Mouse (Mus musculus): ENCODE results near the gene Tbcd.

Gene Tbcd

DNA sequence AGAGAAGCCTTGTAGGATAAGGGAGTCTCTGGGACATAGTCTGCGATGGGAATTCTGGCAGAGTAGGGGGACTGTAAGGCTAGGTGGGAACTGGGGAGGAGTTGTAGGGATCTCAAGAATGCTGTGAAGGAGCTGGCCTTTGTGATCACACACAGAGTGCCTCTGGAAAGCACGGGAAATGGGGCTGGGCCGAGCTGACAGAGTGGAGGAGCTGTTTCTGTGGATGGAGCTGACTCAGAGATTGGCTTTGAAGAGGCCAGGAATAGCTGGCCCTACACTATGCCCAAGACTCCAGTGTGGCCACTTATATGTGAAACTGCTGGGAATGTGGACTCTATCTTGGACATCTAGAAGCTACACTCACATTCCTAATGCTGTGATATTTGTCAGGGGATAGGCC is 84.8 kb downstream of the Tbcd start:
- no peak for DNase-seq (ENCODE audit: low spot score)

DNA sequence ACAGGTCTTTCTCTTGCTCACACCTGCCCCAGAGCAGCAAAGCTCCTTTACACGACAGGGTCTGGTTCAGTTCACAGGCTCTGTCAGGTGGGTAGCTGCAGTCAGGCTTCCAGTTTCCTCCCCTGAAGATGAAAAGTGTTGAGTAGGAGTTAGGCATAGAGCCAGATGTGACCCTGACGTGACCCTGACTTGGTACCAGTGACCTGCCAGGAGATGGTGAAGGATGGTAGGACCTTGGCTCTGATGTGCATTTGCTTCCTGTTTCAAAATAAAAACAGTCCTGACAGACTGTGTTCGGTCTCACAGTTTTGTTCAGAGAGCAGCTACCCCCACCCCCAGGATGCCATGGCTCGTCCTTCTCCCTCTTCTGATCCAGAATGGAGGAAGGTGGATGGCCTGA is 90.7 kb downstream of the Tbcd start:
- DNase-seq (ENCODE audit: low spot score), result no peak

DNA sequence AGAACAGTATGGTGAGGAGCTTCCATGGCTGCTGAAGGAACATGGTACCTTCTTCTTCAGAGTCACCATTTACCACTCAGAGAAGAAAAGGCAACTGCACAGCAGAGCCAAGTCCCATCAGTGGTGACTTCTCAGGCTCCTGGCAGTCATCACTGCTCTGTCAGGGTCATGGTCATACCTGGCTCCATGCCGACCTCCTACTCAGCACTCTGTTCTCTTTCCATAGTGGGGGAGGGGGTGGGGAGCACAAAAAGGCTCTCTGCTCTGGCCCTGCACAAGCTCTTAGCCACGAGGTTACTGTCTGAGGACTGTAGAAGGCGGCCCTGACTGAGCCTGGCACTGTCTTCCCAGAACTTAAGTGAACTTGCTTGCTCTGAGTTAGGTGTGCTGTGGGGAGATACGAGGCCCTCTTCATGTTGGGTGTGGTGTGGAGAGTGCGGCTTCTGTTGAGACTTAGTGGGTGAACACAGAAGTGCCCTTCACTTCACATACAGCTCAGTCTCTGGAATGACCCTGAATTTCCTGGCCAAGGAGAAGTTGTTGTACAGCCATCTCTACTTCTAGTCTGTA is 91.6 kb downstream of the Tbcd start:
- no peak for DNase-seq (ENCODE audit: low spot score)

DNA sequence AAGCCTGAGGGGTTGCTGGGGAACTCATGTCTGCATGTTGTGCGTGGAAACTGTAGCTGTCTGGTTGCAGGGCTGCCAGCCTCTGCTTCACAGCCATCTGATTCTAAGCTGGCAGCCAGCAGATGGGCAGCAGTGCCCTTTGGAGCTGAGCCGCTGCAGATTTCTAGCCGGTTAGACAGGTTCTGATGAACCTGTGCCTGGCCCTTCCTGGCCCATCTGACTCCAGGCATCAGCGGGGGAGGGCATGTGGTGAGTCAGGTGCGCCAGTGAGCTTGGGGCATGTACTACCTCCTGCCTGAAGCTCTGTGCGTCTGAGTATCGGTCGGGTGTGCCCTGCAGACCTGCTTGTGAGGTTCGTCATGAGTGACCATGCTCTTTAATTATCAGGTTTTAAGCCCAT is 92.2 kb downstream of the Tbcd start:
- no peak for DNase-seq (ENCODE audit: low spot score)

DNA sequence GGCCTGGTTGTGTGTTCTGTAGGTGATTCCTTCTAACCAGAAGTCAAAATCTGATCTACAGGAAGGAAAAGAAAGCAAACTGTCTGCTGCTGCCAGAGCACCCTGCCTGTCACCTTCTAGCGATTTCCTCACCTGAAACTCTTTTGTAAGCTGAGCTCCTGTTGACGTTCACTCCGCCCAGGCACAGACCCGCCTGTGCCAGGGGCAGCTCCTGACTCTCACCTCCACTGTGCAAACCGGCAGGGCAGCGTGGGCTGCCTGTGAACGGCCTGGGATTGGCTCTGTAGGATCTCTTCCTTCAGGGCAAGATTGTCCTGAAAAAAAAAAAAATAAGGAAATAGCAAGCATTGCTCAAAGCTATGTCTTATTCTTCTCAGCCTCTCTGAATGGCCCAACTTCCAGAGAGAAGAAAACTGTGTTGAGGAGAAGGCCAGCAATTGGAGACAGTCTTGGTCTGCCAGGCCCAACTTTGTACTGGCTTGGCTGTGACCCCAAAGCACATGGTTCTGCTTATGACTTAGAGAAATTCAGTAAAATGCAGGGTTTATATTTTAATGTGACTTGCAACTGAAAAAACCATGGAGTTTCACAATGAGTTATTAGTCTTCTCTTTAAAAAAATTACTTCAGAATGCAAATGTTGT is 93.1 kb downstream of the Tbcd start:
- no peak for DNase-seq (ENCODE audit: low spot score)

DNA sequence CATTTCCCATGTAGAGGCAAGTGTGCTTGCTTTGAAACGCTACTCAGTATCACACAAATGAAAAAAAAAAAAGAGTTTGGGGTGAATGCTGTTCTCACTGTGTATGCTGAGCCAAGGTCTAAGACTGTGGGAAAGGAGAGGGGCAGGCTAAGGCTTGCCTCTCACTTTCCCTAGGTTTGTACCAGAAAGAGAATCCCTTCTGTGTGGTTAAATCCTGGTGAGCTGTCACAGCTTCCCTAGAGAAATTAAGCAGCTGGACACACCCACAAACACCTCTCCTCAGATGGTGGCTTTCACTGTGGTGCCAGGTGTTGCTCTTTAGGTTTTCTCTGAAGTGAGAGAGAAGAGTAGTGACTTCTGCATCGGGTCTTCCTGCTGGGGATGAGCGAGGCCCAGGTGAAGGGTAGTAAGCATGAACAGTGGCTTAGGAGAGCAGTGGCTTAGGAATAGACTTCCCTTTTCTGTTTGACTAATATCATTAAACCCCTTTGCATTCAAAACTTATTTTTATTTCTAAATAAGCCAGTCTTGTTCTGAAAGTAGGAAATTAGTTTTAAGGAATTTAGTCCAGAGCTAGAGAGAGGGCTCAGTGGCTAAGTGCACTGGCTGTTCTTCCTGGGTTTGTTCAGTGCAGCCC is 93.8 kb downstream of the Tbcd start:
- DNase-seq (ENCODE audit: low spot score), result no peak

DNA sequence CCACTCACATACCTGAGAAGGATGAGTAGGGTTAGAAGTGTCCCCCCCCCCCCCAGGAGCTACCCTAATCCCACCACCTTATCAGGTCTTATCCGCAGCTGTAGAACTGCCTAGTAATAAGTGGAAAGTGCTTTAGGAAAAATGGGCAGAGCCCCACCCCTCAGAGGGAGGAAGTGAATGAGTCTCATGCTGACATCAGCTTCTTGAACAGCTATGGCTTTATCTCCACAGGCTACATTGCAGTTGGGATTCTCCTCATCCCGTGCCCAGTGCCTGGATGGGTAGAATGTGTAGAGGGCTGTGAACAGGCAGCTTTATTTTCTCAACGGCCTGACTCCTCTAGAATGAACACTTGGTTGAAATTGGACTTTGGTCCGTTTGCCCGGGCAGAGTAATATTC is 95.5 kb downstream of the Tbcd start:
- no peak for DNase-seq (ENCODE audit: low spot score)

DNA sequence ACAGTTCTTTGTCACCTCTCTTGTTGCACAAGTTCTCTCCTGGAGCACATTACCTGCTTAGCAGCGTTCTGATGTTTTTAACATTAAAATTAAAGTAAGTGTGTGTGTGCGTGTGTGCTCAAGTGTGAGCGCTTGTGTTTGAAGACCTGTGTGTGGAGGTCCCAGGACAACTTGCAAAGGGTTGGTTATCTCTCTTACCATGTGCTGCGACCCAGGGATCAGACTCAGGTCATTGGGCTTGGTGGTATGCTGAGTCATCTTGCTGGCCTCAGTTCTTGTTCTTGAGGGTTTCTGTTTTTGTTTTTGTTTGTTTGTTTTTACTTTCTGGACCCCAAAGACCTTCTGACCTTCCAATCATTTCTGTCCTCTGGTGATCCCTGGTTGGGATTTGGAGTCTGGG is 96.2 kb downstream of the Tbcd start:
- DNase-seq (ENCODE audit: low spot score), result no peak

DNA sequence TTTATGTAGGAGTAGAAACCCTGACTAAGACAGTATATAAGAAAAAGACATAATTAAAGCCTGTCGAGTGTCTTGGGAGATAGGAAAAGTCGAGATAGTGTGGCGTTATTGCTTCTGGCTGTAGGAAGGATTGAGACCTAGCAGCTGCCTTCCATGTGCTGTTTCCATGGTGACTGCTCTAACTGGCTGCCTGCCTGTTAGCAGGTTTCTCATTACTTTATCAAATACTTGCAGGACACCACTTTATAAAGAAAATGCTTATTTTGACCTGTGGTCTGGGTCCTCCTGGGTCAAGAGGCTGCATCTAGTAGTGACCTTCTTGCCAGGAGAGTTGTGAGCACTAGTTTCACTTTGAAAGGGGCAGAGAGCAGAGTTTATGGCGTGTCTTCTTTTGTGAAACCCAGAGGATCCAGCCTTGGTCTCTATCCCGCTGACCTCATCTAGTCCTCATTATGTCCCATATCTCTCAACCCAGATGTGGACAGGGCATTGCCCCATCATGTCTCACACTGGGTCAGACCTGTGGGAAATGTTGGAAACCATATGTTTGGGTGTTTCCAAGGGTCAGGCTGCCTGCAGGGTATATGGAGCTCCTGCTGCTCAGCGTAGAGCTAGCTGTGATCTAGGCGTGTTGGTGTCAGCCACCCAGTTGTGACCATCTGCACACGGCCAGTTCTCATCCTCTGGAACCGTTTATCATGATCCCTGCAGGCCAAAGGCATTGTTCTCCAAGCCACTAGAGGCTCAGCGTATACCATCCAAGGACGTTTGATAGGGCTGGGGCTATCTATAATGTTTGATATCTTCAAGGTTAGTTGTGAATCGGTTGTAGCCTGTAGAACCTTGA is 97.5 kb downstream of the Tbcd start:
- DNase-seq (ENCODE audit: low spot score), result no peak

DNA sequence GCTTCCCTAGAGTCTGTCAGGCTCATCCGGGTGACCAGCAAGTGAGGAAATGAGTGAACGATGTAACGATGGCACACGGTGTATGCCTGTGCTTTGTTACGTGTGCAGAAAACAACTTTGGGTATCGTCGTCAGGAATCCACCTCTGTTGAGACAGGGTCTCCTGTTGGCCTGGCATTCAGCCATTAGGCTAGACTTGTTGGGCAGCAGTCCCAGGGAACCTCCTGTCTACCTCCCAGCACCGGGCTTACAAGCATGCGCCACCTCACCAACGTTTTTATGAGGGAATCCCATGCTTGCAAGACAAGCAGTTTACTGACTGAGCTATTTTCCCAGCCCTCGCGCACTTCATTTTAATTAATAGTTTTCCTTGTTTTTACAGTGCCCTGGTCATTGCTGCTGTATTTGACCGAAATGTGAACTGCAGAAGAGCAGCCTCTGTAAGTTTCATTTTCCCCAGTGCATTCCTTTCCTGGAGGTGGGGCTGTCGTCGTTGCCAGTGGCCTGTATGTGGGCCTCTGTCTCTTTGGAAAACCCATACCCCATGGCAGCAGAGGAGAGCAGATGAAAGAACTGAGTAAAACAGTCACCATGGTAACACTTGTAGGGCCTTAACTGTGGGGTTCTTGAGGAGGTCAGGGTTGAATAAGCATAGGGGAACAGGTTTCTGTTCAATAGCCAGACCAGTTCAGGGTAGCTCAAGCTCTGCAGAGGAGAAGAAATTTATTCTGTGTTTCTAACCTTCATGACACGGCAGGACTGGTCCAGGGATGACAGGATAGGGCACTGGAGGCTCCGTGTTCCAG is 98.3 kb downstream of the Tbcd start:
- no peak for DNase-seq (ENCODE audit: low spot score)

DNA sequence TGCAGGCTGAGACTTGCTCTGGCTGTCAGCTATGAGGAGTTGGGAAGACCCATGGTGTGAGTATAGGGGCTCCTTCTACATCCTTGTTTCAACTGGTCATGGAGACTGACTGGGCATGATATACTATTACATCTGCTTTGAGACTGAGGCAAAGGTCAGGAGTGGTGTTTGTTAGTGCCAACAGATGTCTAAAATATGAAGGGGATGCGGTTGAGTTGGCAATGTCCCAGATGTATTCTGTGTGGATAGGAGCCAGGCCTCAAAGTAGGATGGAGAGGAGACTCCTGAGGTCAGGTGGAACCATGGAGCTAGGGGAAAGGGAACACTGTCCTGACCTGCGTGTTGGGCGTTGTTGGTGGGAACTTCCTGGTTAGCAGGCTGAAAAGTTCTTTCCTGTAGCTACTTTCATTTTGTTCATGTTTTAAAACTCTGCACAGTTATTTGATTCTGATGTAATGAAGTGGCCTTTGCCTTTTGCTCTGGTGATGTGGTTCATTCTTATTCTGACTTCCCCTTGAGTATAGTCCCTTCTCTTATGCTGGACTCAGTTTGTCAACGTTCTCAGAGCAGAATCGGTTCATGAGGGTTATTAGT is 99.6 kb downstream of the Tbcd start:
- no peak for DNase-seq (ENCODE audit: low spot score)

DNA sequence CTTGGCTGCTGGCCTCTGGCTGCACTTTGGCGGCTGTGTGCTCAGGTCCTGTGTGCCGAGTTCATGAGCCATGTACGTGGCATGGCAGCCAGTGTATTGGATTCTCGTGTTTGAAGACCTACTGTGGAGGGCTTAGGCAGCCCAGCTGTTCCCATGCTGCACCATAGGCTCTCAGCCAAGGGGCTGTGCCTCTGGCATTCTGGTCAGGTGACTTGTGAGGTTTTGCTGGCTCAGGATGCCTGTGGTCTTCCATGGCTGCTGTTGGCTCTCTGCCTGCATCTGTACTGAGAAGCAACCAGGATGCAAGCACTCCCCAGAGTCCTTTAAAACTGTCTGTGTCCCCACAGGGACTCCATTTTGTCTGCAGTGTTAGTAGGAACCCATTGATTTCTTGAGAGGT is 100.4 kb downstream of the Tbcd start:
- DNase-seq (ENCODE audit: low spot score), result no peak

DNA sequence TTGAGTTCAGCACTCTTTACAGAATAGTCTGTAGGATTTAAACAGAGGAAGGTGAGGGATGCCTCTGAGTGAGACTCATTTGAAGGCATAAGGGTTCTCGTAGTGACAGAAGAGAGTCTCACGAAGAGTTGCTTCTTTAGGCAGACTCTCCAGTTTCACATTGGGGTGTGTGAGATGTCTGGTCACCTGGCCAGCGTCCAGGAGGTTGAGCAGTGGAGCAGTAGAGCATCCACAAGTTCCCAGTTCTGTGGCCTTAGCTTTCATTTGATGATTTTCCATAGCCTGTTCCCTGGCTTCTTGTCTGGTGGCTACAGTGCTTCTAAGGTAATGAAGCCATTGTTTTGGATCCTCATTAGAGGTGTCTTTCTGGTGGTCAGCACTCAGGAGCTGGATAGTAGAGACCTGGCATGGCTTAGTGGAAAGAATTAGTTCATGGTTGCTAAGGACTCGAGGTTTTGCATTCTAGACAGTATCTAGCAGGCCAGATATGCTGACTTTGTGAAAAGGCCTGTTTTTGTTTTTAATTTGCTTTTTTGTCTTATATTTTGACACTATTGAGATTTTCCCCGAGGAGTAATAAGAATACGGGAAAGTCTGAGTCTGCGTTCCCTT is 101.2 kb downstream of the Tbcd start:
- DNase-seq (ENCODE audit: low spot score), result no peak

DNA sequence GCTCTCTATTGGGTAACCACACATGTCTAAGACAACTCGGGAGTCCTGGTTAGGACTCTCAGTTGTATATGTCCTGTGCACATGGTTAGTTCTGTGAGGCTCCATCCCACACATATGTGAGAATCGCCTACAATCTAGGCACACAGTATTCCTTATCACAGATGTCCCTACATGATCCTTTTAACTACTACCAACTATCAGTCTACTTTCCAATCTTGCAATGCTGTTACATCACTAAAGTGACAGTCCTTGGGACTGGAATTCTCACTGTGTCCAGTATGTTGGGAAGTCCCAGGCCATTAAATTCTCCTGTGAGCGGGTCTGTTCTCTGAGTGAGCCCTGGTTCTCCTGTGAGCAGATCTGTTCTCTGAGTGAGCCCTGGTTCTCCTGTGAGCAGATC is 101.7 kb downstream of the Tbcd start:
- no peak for DNase-seq (ENCODE audit: low spot score)

DNA sequence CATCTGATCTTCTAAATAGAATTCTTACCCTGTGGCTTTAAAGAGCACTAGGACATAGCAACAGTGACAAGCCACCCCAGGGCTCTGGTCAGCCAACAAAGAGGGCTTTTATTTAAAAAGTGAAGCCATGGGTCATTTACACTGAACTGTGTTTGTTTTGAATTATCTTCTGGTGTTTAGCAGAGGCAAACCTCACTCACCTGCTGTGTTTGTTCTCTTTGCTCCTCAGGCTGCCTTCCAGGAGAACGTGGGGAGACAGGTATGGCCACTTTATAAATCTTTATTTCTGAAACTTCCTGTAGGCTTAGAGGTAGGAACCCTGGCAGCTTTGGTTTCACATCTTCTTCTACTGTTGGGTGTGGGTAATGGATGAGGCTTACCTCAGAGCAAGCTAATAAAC is 105.0 kb downstream of the Tbcd start:
- DNase-seq (ENCODE audit: low spot score), result no peak

DNA sequence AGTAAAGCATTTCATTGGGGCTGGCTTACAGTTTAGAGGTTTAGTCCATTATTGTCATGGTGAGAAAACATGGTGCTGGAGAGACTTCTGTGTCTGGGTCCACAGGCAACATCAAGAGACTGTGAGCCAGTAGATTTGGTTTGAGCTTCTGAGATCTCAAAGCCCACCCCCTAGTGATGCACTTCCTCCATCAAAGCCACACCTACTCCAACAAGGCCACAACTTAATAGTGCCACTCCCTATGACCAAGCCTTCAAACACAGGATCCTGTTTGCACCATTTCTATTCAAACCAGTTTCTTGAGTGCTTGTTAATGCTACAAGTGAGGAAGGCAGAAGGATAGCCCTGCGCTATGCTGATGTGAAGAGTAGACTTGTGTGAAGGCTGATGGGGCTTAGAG is 106.2 kb downstream of the Tbcd start:
- no peak for DNase-seq (ENCODE audit: low spot score)

DNA sequence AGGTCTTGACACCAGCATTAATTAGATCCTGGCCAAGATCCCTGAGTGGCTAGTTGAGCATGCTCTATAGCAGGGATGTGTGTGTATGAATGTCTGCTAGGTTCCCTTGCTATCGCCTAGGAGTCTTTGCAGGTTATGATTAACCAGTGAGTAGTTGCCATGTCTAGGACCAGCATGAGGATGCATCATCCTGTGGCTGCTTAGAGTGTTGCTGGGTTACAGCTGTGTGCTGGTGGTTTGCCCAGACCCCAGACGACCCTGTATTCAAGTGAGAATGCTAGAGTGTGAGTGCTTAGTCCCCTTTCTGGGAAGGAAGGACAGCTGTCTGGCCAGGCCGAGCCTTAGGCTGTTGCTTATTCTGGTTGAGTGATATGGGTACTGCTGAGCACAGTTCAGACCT is 106.8 kb downstream of the Tbcd start:
- no peak for DNase-seq (ENCODE audit: low spot score)

DNA sequence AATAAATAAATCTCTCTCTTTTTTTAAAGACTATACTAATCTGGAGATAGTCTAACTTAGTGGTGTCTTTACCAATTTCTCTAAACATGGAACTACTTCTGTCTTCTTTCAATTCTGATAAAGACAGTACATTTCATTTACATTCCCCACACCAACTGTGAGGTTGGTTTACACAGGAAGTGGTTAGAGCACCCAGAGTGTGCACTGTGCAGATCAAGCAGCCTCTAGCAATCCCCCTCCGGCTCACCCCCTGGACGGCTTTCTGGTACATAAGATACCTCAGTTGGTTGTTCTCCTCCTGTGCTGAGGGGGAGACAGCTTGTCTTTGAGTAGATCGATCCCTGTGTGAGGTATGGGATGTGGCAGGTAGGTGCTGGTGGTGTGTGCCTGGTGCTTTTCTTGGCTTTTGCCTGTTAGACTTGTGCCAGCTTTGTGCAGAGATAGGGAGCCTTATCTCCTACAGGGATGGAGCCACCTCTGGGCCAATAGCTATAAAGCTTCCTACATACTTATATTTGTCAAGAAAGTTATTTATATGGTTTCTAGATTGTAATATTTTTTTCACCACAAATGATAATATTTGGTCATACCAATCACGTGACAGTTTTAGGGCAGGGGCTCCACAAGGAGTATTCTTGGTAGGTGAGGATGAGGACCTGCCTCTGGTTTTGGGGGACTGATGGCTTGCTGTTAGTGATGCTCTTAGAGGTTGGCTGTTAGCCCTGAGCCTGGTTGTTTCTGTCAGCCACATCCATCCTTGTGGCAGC is 108.0 kb downstream of the Tbcd start:
- DNase-seq (ENCODE audit: low spot score), result no peak

DNA sequence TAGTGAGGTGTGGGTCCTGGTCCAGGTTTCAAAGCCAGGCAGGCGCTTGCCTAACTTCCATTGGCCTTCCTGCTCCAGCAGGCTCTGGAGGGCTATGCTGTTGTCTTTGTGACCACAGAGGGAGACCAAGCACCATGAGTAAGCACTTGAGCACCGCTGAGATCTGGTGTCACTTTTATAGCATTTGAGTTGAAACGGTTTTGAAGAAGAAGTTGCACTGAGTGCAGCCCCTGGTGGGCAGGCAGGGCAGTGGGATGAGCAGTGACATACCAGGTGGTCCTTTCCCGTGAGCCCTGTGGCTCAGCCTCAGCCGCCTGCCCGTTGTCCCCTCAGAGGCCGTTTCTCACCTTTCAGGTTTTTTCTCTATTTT is 108.5 kb downstream of the Tbcd start:
- no peak for DNase-seq (ENCODE audit: low spot score)

DNA sequence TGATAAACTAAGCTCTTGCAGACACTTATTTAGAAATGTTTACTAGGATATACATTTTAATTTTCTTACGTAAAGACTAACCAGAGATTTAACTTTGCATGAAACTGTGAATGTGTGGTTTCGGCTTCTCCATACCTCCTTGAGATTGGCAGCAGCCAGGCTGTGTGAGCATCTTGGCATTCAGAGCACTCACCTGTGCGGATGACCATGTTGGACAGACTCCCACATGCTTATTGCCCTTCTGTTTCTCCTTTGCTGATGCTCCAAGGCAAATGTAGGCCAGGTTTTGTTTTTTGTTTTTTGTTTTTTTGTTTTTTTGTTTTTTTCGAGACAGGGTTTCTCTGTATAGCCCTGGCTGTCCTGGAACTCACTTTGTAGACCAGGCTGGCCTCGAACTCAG is 111.6 kb downstream of the Tbcd start:
- DNase-seq (ENCODE audit: low spot score), result no peak

DNA sequence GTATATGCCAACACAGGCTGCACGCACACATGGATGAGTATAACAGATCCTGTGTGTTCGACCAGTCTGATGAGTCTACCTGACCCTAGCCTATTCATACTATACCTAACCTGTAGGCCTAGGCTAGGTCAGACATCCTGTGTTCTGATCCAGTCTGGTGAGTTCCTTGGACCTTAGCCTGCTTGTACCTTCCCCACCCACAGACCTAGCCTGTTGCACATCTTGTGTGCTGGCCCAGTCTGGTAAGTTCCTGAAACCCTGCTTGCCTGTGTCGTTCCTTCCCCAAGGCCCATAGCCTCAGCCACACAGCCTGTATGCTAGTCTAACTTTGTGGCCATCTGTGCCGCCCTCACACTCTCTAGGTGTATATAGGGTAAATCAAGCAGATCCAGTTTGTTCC is 112.5 kb downstream of the Tbcd start:
- DNase-seq (ENCODE audit: low spot score), result no peak
